Mouse (Mus musculus): ENCODE results near the gene Cdhr3. TPM values are rescaled to one million over a fixed set of nuclear protein-coding genes. Genes with fewer than 3 reads are reported as not detected.

Cdhr3 gene
- total and polyA plus RNA-seq, 3 experiments = 0.09 to 1.3 TPM; not detected in 1

- Histone ChIP-seq H3K4me1 (ENCODE audit: control insufficient read depth in 1 of 2, insufficient read depth in 2 of 2) (peaks cover 2 to 25% of the 10 kb centered on the region in 2 experiments; a peak in 2 of 4 replicates), H3K4me3 (replicated peaks in 1 of 3; ENCODE audit: low read depth in 2 of 3, low read length in 2 of 3, poor library complexity in 1 of 3) (no peak overlapping the region), H3K9me3 (replicated peaks; ENCODE audit: low read length) (no peaks in the 10 kb centered on the region), H3K9ac (ENCODE audit: insufficient read depth, low read depth) (no peak overlapping the region), H3K27ac (ENCODE audit: insufficient read depth, low read depth) (no peak overlapping the region), H3K4me2 (ENCODE audit: insufficient read depth, low read depth, poor library complexity, severe bottlenecking) (no peak overlapping the region), H3K79me2 (replicated peaks; ENCODE audit: control insufficient read depth, extremely low read depth, insufficient read depth, poor library complexity, severe bottlenecking) (no peaks in the 10 kb centered on the region), H3K27me3 (replicated peaks) (no peaks in the 10 kb centered on the region), H3K36me3 (replicated peaks in 1 of 2; ENCODE audit: control insufficient read depth in 1 of 2, insufficient read depth in 1 of 2, low read length in 1 of 2) (no peaks in the 10 kb centered on the region)
- dilution Hi-C loops (cut with MboI; ENCODE audit: extremely low pct_ligation_motif_present, extremely low pct_unique_long_range_greater_than_20kb, low sequenced_read_pairs) (no loop called here), in situ Hi-C loops (cut with MboI; ENCODE audit: low pct_ligation_motif_present, low pct_unique_long_range_greater_than_20kb, low sequenced_read_pairs) (loop anchor here (5.0 to 25.0 kb wide), 3 partner anchors 74 to 309 kb away; no protein-coding TSS in a partner anchor)
- DNase-seq (ENCODE audit: extremely low read depth) = no peak
- no peak for TF ChIP-seq EP300 (IDR thresholded peaks at IDR 0.05; ENCODE audit: low read length)
Measured at GRCm38 (mm10) chr12:33028708-33029107, 64.0 kb downstream of the Cdhr3 start.

- Histone ChIP-seq H3K36me3 (replicated peaks in 1 of 2; ENCODE audit: control insufficient read depth in 1 of 2, insufficient read depth in 1 of 2, low read length in 1 of 2) (no peaks in the 10 kb centered on the region), H3K79me2 (replicated peaks; ENCODE audit: control insufficient read depth, extremely low read depth, insufficient read depth, poor library complexity, severe bottlenecking) (no peaks in the 10 kb centered on the region), H3K27me3 (replicated peaks) (no peaks in the 10 kb centered on the region), H3K27ac (ENCODE audit: insufficient read depth, low read depth) (no peak overlapping the region), H3K9me3 (replicated peaks; ENCODE audit: low read length) (no peaks in the 10 kb centered on the region), H3K4me1 (ENCODE audit: control insufficient read depth in 1 of 2, insufficient read depth in 2 of 2) (peaks cover 2 to 21% of the 10 kb centered on the region in 2 experiments; a peak in 2 of 4 replicates), H3K4me3 (replicated peaks in 1 of 3; ENCODE audit: low read depth in 2 of 3, low read length in 2 of 3, poor library complexity in 1 of 3) (no peak overlapping the region), H3K9ac (ENCODE audit: insufficient read depth, low read depth) (no peak overlapping the region), H3K4me2 (ENCODE audit: insufficient read depth, low read depth, poor library complexity, severe bottlenecking) (no peak overlapping the region)
- dilution Hi-C loops (cut with MboI; ENCODE audit: extremely low pct_ligation_motif_present, extremely low pct_unique_long_range_greater_than_20kb, low sequenced_read_pairs) (no loop called here), in situ Hi-C loops (cut with MboI; ENCODE audit: low pct_ligation_motif_present, low pct_unique_long_range_greater_than_20kb, low sequenced_read_pairs) (loop anchor here (5.0 to 25.0 kb wide), 3 partner anchors 74 to 309 kb away; no protein-coding TSS in a partner anchor)
- no peak for DNase-seq (ENCODE audit: extremely low read depth)
- TF ChIP-seq HCFC1 (IDR thresholded peaks at IDR 0.05; ENCODE audit: low read depth, low read length) (no peak), POLR2AphosphoS2 (IDR thresholded peaks at IDR 0.05; ENCODE audit: low read depth, low read length) (no peak), SMC3 (IDR thresholded peaks at IDR 0.05; ENCODE audit: low read depth, low read length) (peak; percentile 11; the same call in 1 of the 2 replicates), CTCF (conservative IDR thresholded peaks at IDR 0.05 in 1 of 2, IDR thresholded peaks at IDR 0.05 in 1 of 2; ENCODE audit: low read depth in 2 of 2, low read length in 2 of 2) (peak in 1 of 2 experiments; percentile 20; a peak in 2 of 4 replicates), USF1 (IDR thresholded peaks at IDR 0.05; ENCODE audit: low read depth, low read length) (no peak)
Measured at GRCm38 (mm10) chr12:33028109-33028691, 64.5 kb downstream of the Cdhr3 start.

GRCm38 (mm10) chr12:33027093-33027492 lies 65.6 kb downstream of the Cdhr3 start:
- H3K9me3 ChIP-seq (replicated peaks; ENCODE audit: low read length) = no peaks in the 10 kb centered on the region
- H3K79me2 ChIP-seq (replicated peaks; ENCODE audit: control insufficient read depth, extremely low read depth, insufficient read depth, poor library complexity, severe bottlenecking) = no peaks in the 10 kb centered on the region
- peaks cover 2 to 20% of the 10 kb centered on the region in 2 experiments; a peak in 2 of 4 replicates for H3K4me1 ChIP-seq (ENCODE audit: control insufficient read depth in 1 of 2, insufficient read depth in 2 of 2)
- H3K4me2 ChIP-seq (ENCODE audit: insufficient read depth, low read depth, poor library complexity, severe bottlenecking) = peak overlapping the region; percentile 69
- H3K27ac ChIP-seq (ENCODE audit: insufficient read depth, low read depth) = no peak overlapping the region
- DNase-seq (ENCODE audit: extremely low read depth) = peak; percentile 87
- H3K27me3 ChIP-seq (replicated peaks) = no peaks in the 10 kb centered on the region
- no peak overlapping the region for H3K4me3 ChIP-seq (replicated peaks in 1 of 3; ENCODE audit: low read depth in 2 of 3, low read length in 2 of 3, poor library complexity in 1 of 3)
- peak overlapping the region; percentile 15; the same call in 1 of the 2 replicates for H3K9ac ChIP-seq (ENCODE audit: insufficient read depth, low read depth)
- in situ Hi-C loops (cut with MboI; ENCODE audit: low pct_ligation_motif_present, low pct_unique_long_range_greater_than_20kb, low sequenced_read_pairs) (loop anchor here (5.0 to 25.0 kb wide), 3 partner anchors 75 to 310 kb away; no protein-coding TSS in a partner anchor), dilution Hi-C loops (cut with MboI; ENCODE audit: extremely low pct_ligation_motif_present, extremely low pct_unique_long_range_greater_than_20kb, low sequenced_read_pairs) (no loop called here)
- TF ChIP-seq ELF1 (IDR thresholded peaks at IDR 0.05; ENCODE audit: low read depth, low read length) (no peak), SMC3 (IDR thresholded peaks at IDR 0.05; ENCODE audit: low read depth, low read length) (peak; percentile 98), USF1 (IDR thresholded peaks at IDR 0.05; ENCODE audit: low read depth, low read length) (no peak), ZC3H11A (IDR thresholded peaks at IDR 0.05; ENCODE audit: low read depth, low read length) (peak; percentile 94), MEF2A (IDR thresholded peaks at IDR 0.05; ENCODE audit: borderline replicate concordance, low read depth, low read length) (0 out of 2 replicates have a peak, but pooled peaks have one; percentile 15), MYC (IDR thresholded peaks at IDR 0.05; ENCODE audit: low read depth, low read length) (peak; percentile 70; the same call in 1 of the 2 replicates), CTCF (conservative IDR thresholded peaks at IDR 0.05 in 1 of 2, IDR thresholded peaks at IDR 0.05 in 1 of 2; ENCODE audit: low read depth in 2 of 2, low read length in 2 of 2) (peak; percentile 70 to 98), JUND (conservative IDR thresholded peaks at IDR 0.05; ENCODE audit: low read depth, low read length) (0 out of 2 replicates have a peak, but pooled peaks have one; percentile 18), MXI1 (IDR thresholded peaks at IDR 0.05; ENCODE audit: low read depth, low read length) (peak; percentile 49; the same call in 1 of the 2 replicates), IRF4 (IDR thresholded peaks at IDR 0.05; ENCODE audit: low read depth, low read length) (peak; percentile 26; the same call in 1 of the 2 replicates), SIN3A (IDR thresholded peaks at IDR 0.05; ENCODE audit: low read length) (0 out of 2 replicates have a peak, but pooled peaks have one; percentile 48), HCFC1 (IDR thresholded peaks at IDR 0.05; ENCODE audit: low read depth, low read length) (no peak), RAD21 (IDR thresholded peaks at IDR 0.05; ENCODE audit: low read depth, low read length) (peak; percentile 99), POLR2AphosphoS2 (IDR thresholded peaks at IDR 0.05; ENCODE audit: low read depth, low read length) (no peak), MAX (IDR thresholded peaks at IDR 0.05; ENCODE audit: low read length) (no peak; the same call in 1 of the 2 replicates), NRF1 (IDR thresholded peaks at IDR 0.05; ENCODE audit: low read depth, low read length) (0 out of 2 replicates have a peak, but pooled peaks have one; percentile 10), ETS1 (conservative IDR thresholded peaks at IDR 0.05; ENCODE audit: low read depth, low read length) (no peak)
- no peaks in the 10 kb centered on the region for H3K36me3 ChIP-seq (replicated peaks in 1 of 2; ENCODE audit: control insufficient read depth in 1 of 2, insufficient read depth in 1 of 2, low read length in 1 of 2)

All from CH12.LX (cell line).